Mouse (Mus musculus): ENCODE measurements at regions not wholly inside any gene's neighbourhood (a gene's known extent, or its start where the extent isn't known, plus 50 kb on each side); places are given as distances from the start of the nearest gene placed in this dataset.
A peak's percentile ranks its signal among the peaks of the same experiment; 100 is the strongest.

GRCm38 (mm10) chr2:103848923-103849700, 51.7 kb upstream of the Caprin1 start:
- DNase-seq (ENCODE audit: low spot score), result peak; percentile 61

GRCm38 (mm10) chr2:103849766-103850530, 52.5 kb upstream of the Caprin1 start:
- no peak for DNase-seq (ENCODE audit: low spot score)

- no peak for DNase-seq (ENCODE audit: low spot score)
Measured at GRCm38 (mm10) chr2:103850531-103850816, 53.0 kb upstream of the Caprin1 start.

- DNase-seq (ENCODE audit: low spot score), result no peak
Measured at GRCm38 (mm10) chr2:103851171-103851570, 53.7 kb upstream of the Caprin1 start.

- no peak for DNase-seq (ENCODE audit: low spot score)
Measured at GRCm38 (mm10) chr2:103861226-103861625, 63.8 kb upstream of the Caprin1 start.

- no peak for DNase-seq (ENCODE audit: low spot score)
Measured at GRCm38 (mm10) chr2:103864254-103864653, 66.8 kb upstream of the Caprin1 start.

- peak; percentile 46 for DNase-seq (ENCODE audit: low spot score)
Measured at GRCm38 (mm10) chr2:103865319-103866171, 68.1 kb upstream of the Caprin1 start.

GRCm38 (mm10) chr2:103867241-103867957, 70.0 kb upstream of the Caprin1 start:
- no peak for DNase-seq (ENCODE audit: low spot score)

GRCm38 (mm10) chr2:103867958-103868330, 70.5 kb upstream of the Caprin1 start:
- no peak for DNase-seq (ENCODE audit: low spot score)

GRCm38 (mm10) chr2:103868655-103869054, 71.2 kb upstream of the Caprin1 start:
- DNase-seq (ENCODE audit: low spot score), result no peak

- DNase-seq (ENCODE audit: low spot score), result peak; percentile 48
Measured at GRCm38 (mm10) chr2:103871522-103872276, 74.2 kb upstream of the Caprin1 start.

GRCm38 (mm10) chr2:103872277-103872636, 74.8 kb upstream of the Caprin1 start:
- no peak for DNase-seq (ENCODE audit: low spot score)

- DNase-seq (ENCODE audit: low spot score), result no peak
Measured at GRCm38 (mm10) chr2:103873381-103873780, 75.9 kb upstream of the Caprin1 start.

GRCm38 (mm10) chr2:103874466-103874865, 77.0 kb upstream of the Caprin1 start:
- no peak for DNase-seq (ENCODE audit: low spot score)

- DNase-seq (ENCODE audit: low spot score), result no peak
Measured at GRCm38 (mm10) chr2:103875754-103876153, 78.3 kb upstream of the Caprin1 start.

- DNase-seq (ENCODE audit: low spot score), result no peak
Measured at GRCm38 (mm10) chr2:103876236-103876635, 78.8 kb upstream of the Caprin1 start.

GRCm38 (mm10) chr2:103881026-103881763, 76.6 kb upstream of the Lmo2 start:
- no peak for DNase-seq (ENCODE audit: low spot score)

- no peak for DNase-seq (ENCODE audit: low spot score)
Measured at GRCm38 (mm10) chr2:103884926-103885325, 72.9 kb upstream of the Lmo2 start.

- no peak for DNase-seq (ENCODE audit: low spot score)
Measured at GRCm38 (mm10) chr2:103888023-103888422, 69.8 kb upstream of the Lmo2 start.

- DNase-seq (ENCODE audit: low spot score), result no peak
Measured at GRCm38 (mm10) chr2:103891240-103891767, 66.5 kb upstream of the Lmo2 start.
